Mouse (Mus musculus) liver, embryonic 12.5 days (tissue): Measurements from ENCODE around the gene Bcl9l. TPM values are rescaled to one million over a fixed set of nuclear protein-coding genes. Genes with fewer than 3 reads are reported as not detected.
A peak's percentile ranks its signal among the peaks of the same experiment; 100 is the strongest.

Experiments used
- ATAC-seq: fragments of 200-750 bp; cut with Nextera tagmentation; 2 replicates; pipeline ENCODE4 v1.8.0; 2017; ENCODE audit warnings: moderate number of reproducible peaks, mild to moderate bottlenecking, moderate library complexity
- H3K27ac ChIP-seq: fragments of 300-500 bp; sonication (generic); 2 replicates; pipeline ENCODE4 v1.5.1; 2016; ENCODE audit warnings: mild to moderate bottlenecking
- H3K27me3 ChIP-seq: fragments of 300-500 bp; sonication (generic); replicated peaks from 2 replicates; pipeline ENCODE4 v1.6.1; 2016; ENCODE audit warnings: mild to moderate bottlenecking, moderate library complexity
- H3K36me3 ChIP-seq: fragments of 300-500 bp; sonication (generic); 2 replicates; pipeline ENCODE4 v1.6.1; 2016; ENCODE audit warnings: mild to moderate bottlenecking, moderate library complexity
- H3K4me1 ChIP-seq: fragments of 300-500 bp; sonication (generic); 2 replicates; pipeline ENCODE4 v1.6.1; 2016
- H3K4me2 ChIP-seq: fragments of 300-500 bp; sonication (generic); 2 replicates; pipeline ENCODE4 v1.6.1; 2016; ENCODE audit warnings: mild to moderate bottlenecking, moderate library complexity
- H3K4me3 ChIP-seq: fragments of 300-500 bp; sonication (generic); 2 replicates; pipeline ENCODE4 v1.5.1; 2016; ENCODE audit warnings: mild to moderate bottlenecking, moderate library complexity
- H3K9ac ChIP-seq: fragments of 300-500 bp; sonication (generic); 2 replicates; pipeline ENCODE4 v1.6.1; 2016; ENCODE audit warnings: mild to moderate bottlenecking, moderate library complexity
- H3K9me3 ChIP-seq: fragments of 300-500 bp; sonication (generic); replicated peaks from 2 replicates; pipeline ENCODE4 v1.6.1; 2016; ENCODE audit warnings: mild to moderate bottlenecking, moderate library complexity
- WGBS: fragments of 180-500 bp; shearing (Covaris S2); methylation state at CpG from one replicate; pipeline ENCODE4 v1.1.7; 2016; ENCODE audit not compliant: insufficient replicate concordance; 5-methylcytosine and 5-hydroxymethylcytosine counted together
- polyA plus RNA-seq: library from polyadenylated mRNA; unstranded; fragments of >200 nt; fragmentation: Nextera tagmentation; extraction: Ambion mirVana; gene quantifications from 2 replicates; pipeline ENCODE4 v1.2.1, GENCODE M21; 2016

Gene Bcl9l
- polyA plus RNA-seq, 1 experiment from 2014 or later, result 2.7 TPM

GRCm38 (mm10) chr9:44485105-44485515 is 2.5 kb downstream of the Bcl9l start:
- Histone ChIP-seq H3K4me1 (peaks cover 80% of the 10 kb centered on the region), H3K27ac (peak overlapping the region; percentile 43; the same call in 1 of the 2 replicates)

GRCm38 (mm10) chr9:44485516-44486161 is 3.0 kb downstream of the Bcl9l start:
- no peaks in the 10 kb centered on the region for H3K9me3 ChIP-seq
- H3K27ac ChIP-seq, result peak overlapping the region; percentile 73; the same call in 1 of the 2 replicates
- peak overlapping the region; percentile 88 for H3K4me2 ChIP-seq
- peaks cover 56% of the 10 kb centered on the region for H3K27me3 ChIP-seq
- H3K9ac ChIP-seq, result 0 out of 2 replicates have a peak overlapping the region, but pooled peaks have one; percentile 2
- H3K4me1 ChIP-seq, result peaks cover 83% of the 10 kb centered on the region
- no peak for ATAC-seq
- no peaks in the 10 kb centered on the region for H3K36me3 ChIP-seq
- peak overlapping the region; percentile 21 for H3K4me3 ChIP-seq
- WGBS, result 51% methylated on average over 14 of the region's 14 CpGs

More at GRCm38 (mm10) chr9:44485105-44485515, 2.5 kb downstream of the Bcl9l start:
- H3K36me3 ChIP-seq, result no peaks in the 10 kb centered on the region
- H3K9me3 ChIP-seq, result no peaks in the 10 kb centered on the region
- 50% methylated on average over 6 of the region's 6 CpGs for WGBS
- no peak for ATAC-seq
- H3K4me3 ChIP-seq, result peak overlapping the region; percentile 14; the same call in 1 of the 2 replicates
- peak overlapping the region; percentile 88 for H3K4me2 ChIP-seq
- H3K9ac ChIP-seq, result 0 out of 2 replicates have a peak overlapping the region, but pooled peaks have one; percentile 2
- H3K27me3 ChIP-seq, result peaks cover 61% of the 10 kb centered on the region

- Histone ChIP-seq H3K27me3 (peaks cover 49% of the 10 kb centered on the region), H3K36me3 (no peaks in the 10 kb centered on the region), H3K27ac (peak overlapping the region; percentile 73), H3K4me1 (peaks cover 90% of the 10 kb centered on the region), H3K4me3 (peak overlapping the region; percentile 21; the same call in 1 of the 2 replicates), H3K9me3 (no peaks in the 10 kb centered on the region), H3K9ac (no peak overlapping the region), H3K4me2 (peak overlapping the region; percentile 88)
- WGBS, result 48% methylated on average over 3 of the region's 3 CpGs
- ATAC-seq, result no peak
Observed at GRCm38 (mm10) chr9:44486335-44486734, 3.7 kb downstream of the Bcl9l start.

- H3K27me3 ChIP-seq, result peaks cover 44% of the 10 kb centered on the region
- H3K4me2 ChIP-seq, result peak overlapping the region; percentile 88
- H3K27ac ChIP-seq, result peak overlapping the region; percentile 73
- no peak overlapping the region for H3K9ac ChIP-seq
- peak overlapping the region; percentile 18 for H3K4me3 ChIP-seq
- no peaks in the 10 kb centered on the region for H3K9me3 ChIP-seq
- peaks cover 96% of the 10 kb centered on the region for H3K4me1 ChIP-seq
- WGBS, result 44% methylated on average over 15 of the region's 15 CpGs
- ATAC-seq, result no peak
- H3K36me3 ChIP-seq, result no peaks in the 10 kb centered on the region
Observed at GRCm38 (mm10) chr9:44486741-44487421, 4.3 kb downstream of the Bcl9l start.

- Histone ChIP-seq H3K27ac (peak overlapping the region; percentile 73), H3K27me3 (peaks cover 38% of the 10 kb centered on the region), H3K9me3 (no peaks in the 10 kb centered on the region), H3K4me3 (peak overlapping the region; percentile 18), H3K4me2 (peak overlapping the region; percentile 88), H3K36me3 (no peaks in the 10 kb centered on the region), H3K9ac (no peak overlapping the region), H3K4me1 (peaks cover 99% of the 10 kb centered on the region)
- 23% methylated on average over 7 of the region's 7 CpGs for WGBS
- ATAC-seq, result no peak
Observed at GRCm38 (mm10) chr9:44487441-44487840, 4.8 kb downstream of the Bcl9l start.

- Histone ChIP-seq H3K4me2 (peak overlapping the region; percentile 88), H3K27ac (peak overlapping the region; percentile 73), H3K4me1 (peaks cover 100% of the 10 kb centered on the region), H3K9me3 (no peaks in the 10 kb centered on the region), H3K36me3 (no peaks in the 10 kb centered on the region), H3K4me3 (no peak overlapping the region), H3K9ac (no peak overlapping the region), H3K27me3 (peaks cover 28% of the 10 kb centered on the region)
- ATAC-seq, result no peak
- 36% methylated on average over 8 of the region's 8 CpGs for WGBS
Observed at GRCm38 (mm10) chr9:44488416-44488815, 5.8 kb downstream of the Bcl9l start.

- 43% methylated on average over 5 of the region's 5 CpGs for WGBS
- Histone ChIP-seq H3K9ac (0 out of 2 replicates have a peak overlapping the region, but pooled peaks have one; percentile 13), H3K27me3 (peaks cover 23% of the 10 kb centered on the region), H3K36me3 (no peaks in the 10 kb centered on the region), H3K4me3 (peak overlapping the region; percentile 3; the same call in 1 of the 2 replicates), H3K4me1 (peaks cover 100% of the 10 kb centered on the region), H3K9me3 (no peaks in the 10 kb centered on the region), H3K4me2 (peak overlapping the region; percentile 88), H3K27ac (peak overlapping the region; percentile 73)
- 0 out of 2 replicates have a peak, but pooled peaks have one; percentile 17 for ATAC-seq
Observed at GRCm38 (mm10) chr9:44488855-44489381, 6.3 kb downstream of the Bcl9l start.

- Histone ChIP-seq H3K36me3 (no peaks in the 10 kb centered on the region), H3K9me3 (no peaks in the 10 kb centered on the region), H3K4me3 (peak overlapping the region; percentile 7; the same call in 1 of the 2 replicates), H3K27me3 (peaks cover 16% of the 10 kb centered on the region), H3K4me1 (peaks cover 100% of the 10 kb centered on the region), H3K27ac (peak overlapping the region; percentile 73), H3K9ac (0 out of 2 replicates have a peak overlapping the region, but pooled peaks have one; percentile 13), H3K4me2 (peak overlapping the region; percentile 56)
- no peak for ATAC-seq
- 35% methylated on average over 17 of the region's 17 CpGs for WGBS
Observed at GRCm38 (mm10) chr9:44489651-44490085, 7.0 kb downstream of the Bcl9l start.

GRCm38 (mm10) chr9:44490086-44490967 is 7.7 kb downstream of the Bcl9l start:
- peak overlapping the region; percentile 56 for H3K4me2 ChIP-seq
- H3K36me3 ChIP-seq, result no peaks in the 10 kb centered on the region
- 0 out of 2 replicates have a peak overlapping the region, but pooled peaks have one; percentile 13 for H3K9ac ChIP-seq
- no peaks in the 10 kb centered on the region for H3K9me3 ChIP-seq
- H3K27me3 ChIP-seq, result peaks cover 9% of the 10 kb centered on the region; the same call in 1 of the 2 replicates
- H3K4me1 ChIP-seq, result peaks cover 100% of the 10 kb centered on the region
- 42% methylated on average over 17 of the region's 17 CpGs for WGBS
- peak overlapping the region; percentile 73 for H3K27ac ChIP-seq
- 0 out of 2 replicates have a peak overlapping the region, but pooled peaks have one; percentile 7 for H3K4me3 ChIP-seq
- peak; percentile 42 for ATAC-seq

GRCm38 (mm10) chr9:44491351-44491750 is 8.7 kb downstream of the Bcl9l start:
- H3K4me2 ChIP-seq, result no peak overlapping the region

More at GRCm38 (mm10) chr9:44491351-44491750, 8.7 kb downstream of the Bcl9l start:
- H3K4me3 ChIP-seq, result no peak overlapping the region
- H3K27ac ChIP-seq, result peak overlapping the region; percentile 73
- ATAC-seq, result no peak
- WGBS, result 67% methylated on average over 10 of the region's 10 CpGs
- H3K9ac ChIP-seq, result no peak overlapping the region
- no peaks in the 10 kb centered on the region for H3K36me3 ChIP-seq
- no peaks in the 10 kb centered on the region for H3K9me3 ChIP-seq
- peaks cover 99% of the 10 kb centered on the region for H3K4me1 ChIP-seq
- peaks cover 5% of the 10 kb centered on the region; the same call in 1 of the 2 replicates for H3K27me3 ChIP-seq
